Mouse (Mus musculus): ENCODE results near the gene Gm21961. TPM values are rescaled to one million over a fixed set of nuclear protein-coding genes. Genes with fewer than 3 reads are reported as not detected.

Gene Gm21961
- polyA plus RNA-seq, 1 experiment: not detected

- no peaks in the 10 kb centered on the region for H3K27me3 ChIP-seq (replicated peaks; ENCODE audit: control insufficient read depth, insufficient read depth, low read length)
- TF ChIP-seq CTCF (conservative IDR thresholded peaks at IDR 0.05; ENCODE audit: insufficient read depth, insufficient read length, low read depth, low read length): no peak
- no peak for TF ChIP-seq POLR2A (IDR thresholded peaks at IDR 0.05; ENCODE audit: low read depth, low read length)
- H3K36me3 ChIP-seq (ENCODE audit: control insufficient read depth, insufficient read depth, low read length): no peaks in the 10 kb centered on the region
- no peak for DNase-seq
- H3K4me3 ChIP-seq (ENCODE audit: insufficient read depth, low read depth, low read length): no peak overlapping the region
- no peak overlapping the region for H3K27ac ChIP-seq (ENCODE audit: insufficient read depth, low read depth, low read length)
- 89% methylated on average over 7 of the region's 7 CpGs for WGBS
- no peaks in the 10 kb centered on the region for H3K4me1 ChIP-seq (ENCODE audit: control insufficient read depth, insufficient read depth, low read length)
Measured at GRCm38 (mm10) chr15:64976044-64976805, 38.5 kb downstream of the Gm21961 start.

Other genes with a start within 250 kb of the Gm21961 start
- not detected in 2 replicates for gene Gm21798, start 197.2 kb downstream of the Gm21961 start, polyA plus RNA-seq (2012; rRNA removed)